Mouse (Mus musculus) liver, embryonic 14.5 days (tissue): ENCODE measurements around the gene Flcn. TPM values are rescaled to one million over a fixed set of nuclear protein-coding genes. Genes with fewer than 3 reads are reported as not detected.
A peak's percentile ranks its signal among the peaks of the same experiment; 100 is the strongest.
"Not testable (repeated sequence)": the region's sequence is repeated elsewhere in the genome, so short reads cannot be mapped to it uniquely, and the experiment has no call there.

Experiments used
- ATAC-seq: fragments of 200-750 bp; cut with Nextera tagmentation; 2 replicates; pipeline ENCODE4 v1.8.0; 2017; ENCODE audit warnings: moderate number of reproducible peaks, mild to moderate bottlenecking, moderate library complexity; ENCODE audit not compliant: insufficient read depth
- DNase-seq, 3 experiments: peaks; one replicate each; pipeline ENCODE4 v3.0.0-alpha.2; 2012 to 2013; ENCODE audit warnings: low read depth in 3 of 3, low spot score in 3 of 3
- H3K27ac ChIP-seq: fragments of 300-500 bp; sonication (generic); 2 replicates; pipeline ENCODE4 v1.5.1; 2014; ENCODE audit warnings: moderate library complexity, mild to moderate bottlenecking, control low read depth, inconsistent platforms
- H3K27me3 ChIP-seq: fragments of 300-500 bp; sonication (generic); 2 replicates; pipeline ENCODE4 v1.6.1; 2014; ENCODE audit warnings: mild to moderate bottlenecking, low read length, moderate library complexity; ENCODE audit not compliant: control insufficient read depth, insufficient read depth
- H3K36me3 ChIP-seq: fragments of 300-500 bp; sonication (generic); replicated peaks from 2 replicates; pipeline ENCODE4 v1.6.1; 2014; ENCODE audit warnings: low read depth; ENCODE audit not compliant: control insufficient read depth, insufficient read depth
- H3K4me1 ChIP-seq, 2 experiments: fragments of 200-500 bp in 1 of 2; fragments of 300-500 bp in 1 of 2; sonication (generic) in 1 of 2; replicated peaks; 2 replicates each; pipeline ENCODE4 v1.6.1; 2012 to 2014; ENCODE audit warnings: antibody characterized with exemption in 1 of 2, inconsistent platforms in 1 of 2, low read length in 1 of 2; ENCODE audit not compliant: control insufficient read depth in 2 of 2, insufficient read depth in 2 of 2
- H3K4me2 ChIP-seq: fragments of 300-500 bp; sonication (generic); 2 replicates; pipeline ENCODE4 v1.6.1; 2014; ENCODE audit warnings: low read depth, mild to moderate bottlenecking, control low read depth, moderate library complexity
- H3K4me3 ChIP-seq, 2 experiments: fragments of 200-500 bp in 1 of 2; fragments of 300-500 bp in 1 of 2; sonication (generic) in 1 of 2; 2 replicates each; pipeline ENCODE4 v1.5.1; 2012 to 2014; ENCODE audit warnings: low read depth in 2 of 2, low read length in 2 of 2, mild to moderate bottlenecking in 2 of 2, control low read depth in 1 of 2, inconsistent platforms in 1 of 2, moderate library complexity in 1 of 2; ENCODE audit not compliant: insufficient read depth in 1 of 2
- H3K9ac ChIP-seq: fragments of 300-500 bp; sonication (generic); replicated peaks from 2 replicates; pipeline ENCODE4 v1.6.1; 2014; ENCODE audit warnings: mild to moderate bottlenecking, control low read depth, moderate library complexity
- H3K9me3 ChIP-seq: fragments of 300-500 bp; sonication (generic); 2 replicates; pipeline ENCODE4 v1.6.1; 2016; ENCODE audit warnings: low read length, mixed read lengths; ENCODE audit not compliant: control insufficient read depth
- CTCF ChIP-seq: IDR thresholded peaks from 2 replicates; pipeline ENCODE4 v1.5.1; 2016; ENCODE audit warnings: antibody characterized with exemption, low read depth, control low read depth
- EP300 ChIP-seq: IDR thresholded peaks from 2 replicates; pipeline ENCODE4 v1.6.1; 2016; ENCODE audit warnings: antibody characterized with exemption, low read depth
- WGBS: fragments of 180-500 bp; shearing (Covaris S2); extraction: QIAGEN DNeasy Blood & Tissue Kit; methylation state at CpG from one replicate; pipeline ENCODE4 v1.1.7; 2014; ENCODE audit not compliant: insufficient replicate concordance; 5-methylcytosine and 5-hydroxymethylcytosine counted together
- polyA plus RNA-seq, 2 experiments: library from polyadenylated mRNA; depleted of rRNA in 1 of 2; stranded (reverse) in 1 of 2; unstranded in 1 of 2; fragments of >200 nt; fragmentation: Nextera tagmentation in 1 of 2; extraction: Ambion mirVana in 1 of 2; gene quantifications; 2 replicates each; pipeline versions ENCODE4 v1.2.1 to v1.2.3; 2012 to 2014

The Flcn gene
- polyA plus RNA-seq, 2 experiments, result 7.2 to 11.1 TPM

DNA sequence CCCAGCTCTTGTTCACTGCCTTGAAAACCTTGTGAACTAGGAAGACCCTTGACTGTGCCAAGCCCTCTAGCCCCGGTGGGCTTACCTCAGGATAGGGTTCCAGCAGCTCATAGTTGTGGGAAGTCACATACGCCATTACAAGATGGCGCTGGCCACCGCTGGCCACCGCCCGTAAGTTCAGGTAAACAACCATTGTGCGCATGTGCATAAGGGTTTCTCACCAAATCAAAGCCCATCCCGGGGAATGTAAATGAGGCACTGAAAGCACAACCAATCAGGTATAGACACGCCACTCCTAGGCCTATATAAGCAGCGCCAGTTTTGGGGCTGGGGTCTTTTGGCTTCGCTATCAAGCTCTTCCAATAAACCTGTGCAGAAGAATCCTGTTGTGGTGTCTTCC lies 36.5 kb upstream of the Flcn start:
- Histone ChIP-seq H3K27me3 (no peaks in the 10 kb centered on the region), H3K4me1 (peaks cover 0 to 8% of the 10 kb centered on the region in 2 experiments; a peak in 2 of 4 replicates), H3K9ac (no peak overlapping the region), H3K4me2 (no peak overlapping the region), H3K9me3 (no peaks in the 10 kb centered on the region), H3K36me3 (no peaks in the 10 kb centered on the region), H3K27ac (no peak overlapping the region), H3K4me3 (no peak overlapping the region)
- no peak for TF ChIP-seq EP300
- no peak for TF ChIP-seq CTCF
- no peak for ATAC-seq
- WGBS, result 81% methylated on average over 11 of the region's 11 CpGs
- no peak for DNase-seq

- peak; percentile 92 for ATAC-seq
- H3K9me3 ChIP-seq, result no peaks in the 10 kb centered on the region
- peak within 1 kb of the TSS; percentile 88 for H3K4me2 ChIP-seq
- peak; percentile 94 to 96 (median 95) for DNase-seq
- H3K4me1 ChIP-seq, result peaks cover 14 to 16% of the 10 kb centered on the region in 2 experiments
- no peaks in the 10 kb centered on the region for H3K27me3 ChIP-seq
- peaks cover 11% of the 10 kb centered on the region for H3K36me3 ChIP-seq
- no peak for TF ChIP-seq CTCF
- TF ChIP-seq EP300, result peak; percentile 27; the same call in 1 of the 2 replicates
- peak within 1 kb of the TSS; percentile 82 to 84 for H3K4me3 ChIP-seq
- under 1% methylated on average over 43 of the region's 43 CpGs for WGBS
- peak within 1 kb of the TSS; percentile 91 for H3K9ac ChIP-seq
- H3K27ac ChIP-seq, result peak within 1 kb of the TSS; percentile 82
Observed at GRCm38 (mm10) chr11:59839459-59840126, 29.8 kb upstream of the Flcn start, which contains the start of gene Cops3. TSS of gene Cops3 (minus strand) at chr11:59839838.

DNA sequence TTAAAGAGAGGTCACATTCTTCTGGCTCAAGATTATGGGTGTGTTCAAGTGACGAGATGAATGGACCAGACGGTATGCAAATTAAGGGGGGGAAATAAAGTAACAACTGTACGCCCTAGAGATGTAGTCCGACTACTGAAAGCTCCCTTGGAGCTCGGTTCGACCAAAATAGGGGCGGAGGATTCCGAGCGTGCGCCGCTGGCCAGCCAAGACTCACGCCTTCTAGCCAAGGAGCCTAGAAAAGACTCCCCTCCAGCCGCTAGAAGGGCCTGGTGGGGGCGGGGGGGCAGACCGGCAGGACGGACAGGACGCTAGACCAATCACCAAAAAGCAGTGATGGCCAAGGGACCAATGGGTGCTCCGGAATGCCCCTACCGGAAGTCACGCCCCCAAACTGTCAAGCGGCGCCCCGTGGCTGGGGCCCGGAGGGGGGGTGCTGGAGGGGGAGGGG lies 29.2 kb upstream of the Flcn start, which contains the start of gene Nt5m:
TSS of gene Nt5m (plus strand) at position 440 of the 451 bp plus-strand sequence.
- no peaks in the 10 kb centered on the region for H3K27me3 ChIP-seq
- peak; percentile 58; the same call in 1 of the 2 replicates for TF ChIP-seq EP300
- no peak for TF ChIP-seq CTCF
- peak within 1 kb of the TSS; percentile 88 for H3K4me2 ChIP-seq
- H3K4me3 ChIP-seq, result peak within 1 kb of the TSS; percentile 82 to 84
- peak within 1 kb of the TSS; percentile 82 for H3K27ac ChIP-seq
- under 1% methylated on average over 24 of the region's 24 CpGs for WGBS
- peak within 1 kb of the TSS; percentile 91 for H3K9ac ChIP-seq
- peak; percentile 97 for ATAC-seq
- no peaks in the 10 kb centered on the region for H3K9me3 ChIP-seq
- peaks cover 11% of the 10 kb centered on the region for H3K36me3 ChIP-seq
- peaks cover 14 to 16% of the 10 kb centered on the region in 2 experiments for H3K4me1 ChIP-seq
- DNase-seq, result peak; percentile 90

GRCm38 (mm10) chr11:59838426-59838825 lies 28.6 kb upstream of the Flcn start:
- peaks cover 11% of the 10 kb centered on the region for H3K36me3 ChIP-seq
- TF ChIP-seq EP300, result no peak
- no peak for TF ChIP-seq CTCF
- H3K4me3 ChIP-seq, result peak overlapping the region; percentile 82 to 84
- peaks cover 14 to 16% of the 10 kb centered on the region in 2 experiments for H3K4me1 ChIP-seq
- no peaks in the 10 kb centered on the region for H3K27me3 ChIP-seq
- H3K9ac ChIP-seq, result peak overlapping the region; percentile 91
- no peak for DNase-seq
- WGBS, result 57% methylated on average over 4 of the region's 4 CpGs
- H3K9me3 ChIP-seq, result no peaks in the 10 kb centered on the region
- peak overlapping the region; percentile 88 for H3K4me2 ChIP-seq
- H3K27ac ChIP-seq, result no peak overlapping the region; the same call in 1 of the 2 replicates
- ATAC-seq, result no peak

- not testable (repeated sequence) for H3K9ac ChIP-seq, H3K27ac ChIP-seq, H3K9me3 ChIP-seq, DNase-seq, ATAC-seq, H3K27me3 ChIP-seq
- Histone ChIP-seq H3K4me1 (peaks cover 14 to 16% of the 10 kb centered on the region in 2 experiments), H3K4me2 (peak overlapping the region; percentile 88), H3K4me3 (peak overlapping the region in 1 of 2 experiments; percentile 82; a peak in 1 of 4 replicates), H3K36me3 (peaks cover 11% of the 10 kb centered on the region)
- no CpG with 5 or more reads among the region's 1 CpGs for WGBS
Observed at GRCm38 (mm10) chr11:59837789-59838188, 28.0 kb upstream of the Flcn start.
